Mouse (Mus musculus) G1E (cell line): Measurements from ENCODE around the gene Itgb8.

Experiments
- CTCF ChIP-seq: IDR thresholded peaks from 2 replicates; pipeline ENCODE4 v1.5.1; 2012; ENCODE audit warnings: low read depth, low read length, inconsistent platforms, mixed read lengths
- GATA1 ChIP-seq: IDR thresholded peaks from 2 replicates; pipeline ENCODE4 v1.6.1; 2012; ENCODE audit warnings: borderline replicate concordance, low read length, inconsistent platforms, mixed read lengths
- GATA2 ChIP-seq: IDR thresholded peaks from 2 replicates; pipeline ENCODE4 v1.6.1; 2012; ENCODE audit warnings: low read depth, low read length, inconsistent platforms, borderline replicate concordance
- POLR2AphosphoS5 ChIP-seq: IDR thresholded peaks from 2 replicates; pipeline ENCODE4 v1.6.1; 2012; ENCODE audit warnings: low read depth, low read length, inconsistent platforms; ENCODE audit not compliant: insufficient replicate concordance
- TAL1 ChIP-seq: conservative IDR thresholded peaks from 2 replicates; pipeline ENCODE4 v1.6.1; 2012; ENCODE audit warnings: low read depth, low read length, inconsistent platforms, mixed read lengths

GRCm38 (mm10) chr12:119231831-119232230, 6.8 kb downstream of the Itgb8 start:
- TF ChIP-seq CTCF, result no peak
- TF ChIP-seq GATA2, result no peak
- no peak for TF ChIP-seq GATA1
- TF ChIP-seq TAL1, result no peak
- no peak for TF ChIP-seq POLR2AphosphoS5
